Mouse (Mus musculus) layer of hippocampus, adult 11-12 months (tissue): ENCODE measurements around the gene Arl4a.

Source experiments
- DNase-seq: peaks from one replicate; pipeline ENCODE4 v3.0.0; 2022; ENCODE audit warnings: low spot score

The Arl4a gene

DNA sequence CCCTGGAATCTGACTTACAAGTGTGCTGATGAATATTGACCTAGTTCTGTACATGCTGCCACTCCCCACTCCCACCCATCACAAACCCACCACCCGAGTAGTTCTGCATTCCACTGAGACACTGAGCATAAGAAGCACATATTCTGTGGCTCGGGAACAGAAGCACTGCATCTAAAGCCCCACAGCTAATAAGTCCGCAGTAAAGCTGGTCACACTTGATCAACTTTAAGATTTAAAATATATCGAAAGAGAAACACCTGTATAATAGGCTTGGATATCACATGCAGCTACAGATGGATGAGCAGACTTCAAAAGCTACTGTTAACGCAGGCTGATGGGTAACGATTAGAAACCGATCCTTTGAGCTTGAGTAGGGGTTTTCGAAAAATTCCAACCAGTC, 78.7 kb downstream of the Arl4a start:
- DNase-seq: no peak

DNA sequence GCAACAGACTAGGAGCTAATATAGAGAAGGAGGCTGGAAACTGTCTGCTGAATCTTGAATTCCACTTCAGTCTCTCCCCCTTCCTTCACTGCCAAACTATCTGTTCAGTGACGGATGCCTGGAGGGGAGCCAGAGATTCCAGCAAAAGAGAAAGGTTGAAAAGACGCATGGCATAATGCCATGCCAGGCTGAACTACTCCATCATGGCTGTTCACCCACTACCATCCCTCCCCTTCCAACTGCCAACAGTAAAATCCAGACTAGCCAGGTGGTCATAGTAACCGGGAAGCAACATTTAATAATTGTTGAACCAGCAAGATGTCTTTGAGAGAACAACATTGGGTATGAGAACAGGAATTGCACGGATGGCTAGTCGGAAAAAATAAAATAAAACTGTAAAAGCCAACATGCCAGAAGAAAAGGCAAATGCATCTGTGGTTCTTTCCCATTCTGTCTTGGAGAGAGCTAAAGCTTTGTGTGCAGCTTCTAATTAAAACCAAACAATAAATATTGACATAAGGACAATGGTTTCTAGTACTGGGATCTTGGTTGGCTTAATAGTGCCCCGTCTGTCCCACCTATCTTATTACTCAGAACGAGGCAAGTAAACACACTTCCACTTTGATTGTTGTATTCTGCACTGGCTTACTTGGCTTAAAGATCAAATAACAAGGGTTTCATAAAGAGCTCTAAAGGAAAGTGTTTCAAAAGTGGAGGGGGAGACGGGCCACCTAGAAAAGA, 79.7 kb downstream of the Arl4a start:
- DNase-seq: peak; percentile 24

DNA sequence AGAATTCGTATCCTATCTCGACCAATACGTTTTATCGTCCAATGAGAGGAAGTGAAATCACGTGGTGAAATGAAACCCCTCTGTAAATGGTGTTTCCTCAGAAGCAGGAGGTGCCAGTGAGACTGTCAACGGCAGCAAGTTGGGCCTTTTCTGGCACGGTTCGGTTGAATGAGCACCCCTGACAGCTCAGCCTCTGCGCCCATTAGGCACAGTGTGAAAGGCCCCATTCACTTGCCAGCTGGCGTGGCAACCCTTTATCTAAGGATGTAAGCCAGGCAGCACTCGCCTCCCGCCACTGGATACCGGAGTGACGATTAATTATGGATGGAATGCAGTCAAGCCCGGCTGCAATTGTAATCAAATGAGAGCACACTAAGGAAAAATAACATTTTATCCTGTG, 81.4 kb downstream of the Arl4a start:
- DNase-seq: peak; percentile 50
